In genomic region chr16:34957487-34958230, GRCm38 (mm10) we compare ENCODE assay signal across 11 mouse cellular contexts.
DNase-seq lines count a peak whose midpoint lies in the region; ATAC-seq and TF ChIP-seq lines count a peak whose summit lies in the region.
"Had no signal": no experiment of that assay in that cellular context is flagged by ENCODE, and none has a peak within 500 bp of the region (broad histone marks: within the 10 kb centered on the region; RNA-seq: fewer than 3 reads in every experiment).

No protein-coding gene starts in this region.

- TF ChIP-seq CTCF in intestine, postnatal 0 days (IDR thresholded peaks at IDR 0.05; ENCODE audit: low read depth) = peak; percentile 72
- TF ChIP-seq CTCF in stomach, postnatal 0 days (IDR thresholded peaks at IDR 0.05; ENCODE audit: low read depth) = peak; percentile 68

- no peak for ATAC-seq in hindbrain, embryonic 12.5 days (ENCODE audit: low FRiP score)
- ATAC-seq in hindbrain, embryonic 16.5 days = no peak
- ATAC-seq in neural tube, embryonic 13.5 days (ENCODE audit: low read depth) = no peak
- no peak for ATAC-seq in neural tube, embryonic 15.5 days (ENCODE audit: low FRiP score)
- ATAC-seq in intestine, postnatal 0 days = no peak
- no peak for ATAC-seq in stomach, postnatal 0 days (ENCODE audit: low FRiP score, low TSS enrichment)
- ATAC-seq: activated CD4-positive, CD25-positive, alpha-beta regulatory T cell, adult 4 months had no signal

- H3K4me3 ChIP-seq in hindbrain, embryonic 12.5 days = no peak overlapping the region
- H3K4me3 ChIP-seq in hindbrain, embryonic 16.5 days (ENCODE audit: low read length) = no peak overlapping the region
- H3K4me3 ChIP-seq in neural tube, embryonic 13.5 days = no peak overlapping the region
- no peak overlapping the region for H3K4me3 ChIP-seq in neural tube, embryonic 15.5 days (replicated peaks)
- no peak overlapping the region for H3K4me3 ChIP-seq in intestine, postnatal 0 days (ENCODE audit: low read depth, low read length)
- no peak overlapping the region for H3K4me3 ChIP-seq in stomach, postnatal 0 days (ENCODE audit: low read depth, low read length)
- H3K4me3 ChIP-seq: megakaryocyte, embryonic 14.5 days had no signal

- DNase-seq in stomach, postnatal 0 days (ENCODE audit: low spot score) = no peak
- DNase-seq in cerebellum, adult 9-10 months = no peak
- DNase-seq in B cell, adult 2 months = no peak
- DNase-seq: right cerebral cortex, postnatal 4 days had no signal

- no peaks in the 10 kb centered on the region for H3K36me3 ChIP-seq in hindbrain, embryonic 12.5 days
- H3K36me3 ChIP-seq in hindbrain, embryonic 16.5 days (ENCODE audit: control insufficient read depth, insufficient read depth, low read length) = no peaks in the 10 kb centered on the region
- no peaks in the 10 kb centered on the region for H3K36me3 ChIP-seq in neural tube, embryonic 13.5 days
- 0 out of 2 replicates have a peak, but pooled peaks cover 3% of the 10 kb centered on the region for H3K36me3 ChIP-seq in neural tube, embryonic 15.5 days
- H3K36me3 ChIP-seq in intestine, postnatal 0 days (ENCODE audit: control insufficient read depth, insufficient read depth) = peaks cover 58% of the 10 kb centered on the region
- peaks cover 7% of the 10 kb centered on the region; the same call in 1 of the 2 replicates for H3K36me3 ChIP-seq in stomach, postnatal 0 days (ENCODE audit: control insufficient read depth, insufficient read depth, low read length)

- H3K4me2 ChIP-seq in hindbrain, embryonic 12.5 days (replicated peaks) = no peak overlapping the region
- H3K4me2 ChIP-seq in hindbrain, embryonic 16.5 days (ENCODE audit: low read length) = no peak overlapping the region
- no peak overlapping the region for H3K4me2 ChIP-seq in neural tube, embryonic 13.5 days
- H3K4me2 ChIP-seq in neural tube, embryonic 15.5 days = no peak overlapping the region
- no peak overlapping the region for H3K4me2 ChIP-seq in intestine, postnatal 0 days (replicated peaks; ENCODE audit: low read depth)
- no peak overlapping the region for H3K4me2 ChIP-seq in stomach, postnatal 0 days (replicated peaks; ENCODE audit: low read depth)

- TF ChIP-seq EP300 in stomach, postnatal 0 days (optimal IDR thresholded peaks at IDR 0.05) = no peak

- peaks cover 4% of the 10 kb centered on the region; the same call in 1 of the 2 replicates for H3K9me3 ChIP-seq in hindbrain, embryonic 12.5 days (replicated peaks)
- no peaks in the 10 kb centered on the region for H3K9me3 ChIP-seq in hindbrain, embryonic 16.5 days (ENCODE audit: control insufficient read depth, low read length)
- H3K9me3 ChIP-seq in neural tube, embryonic 13.5 days = peaks cover 6% of the 10 kb centered on the region; the same call in 1 of the 2 replicates
- no peaks in the 10 kb centered on the region for H3K9me3 ChIP-seq in neural tube, embryonic 15.5 days (replicated peaks)
- H3K9me3 ChIP-seq in intestine, postnatal 0 days (ENCODE audit: control insufficient read depth) = no peaks in the 10 kb centered on the region
- H3K9me3 ChIP-seq in stomach, postnatal 0 days (ENCODE audit: control insufficient read depth, low read length) = no peaks in the 10 kb centered on the region

- WGBS in hindbrain, embryonic 12.5 days = 71% methylated on average over 8 of the region's 8 CpGs
- 70% methylated on average over 8 of the region's 8 CpGs for WGBS in hindbrain, embryonic 16.5 days
- 71% methylated on average over 8 of the region's 8 CpGs for WGBS in neural tube, embryonic 13.5 days
- WGBS in neural tube, embryonic 15.5 days = 74% methylated on average over 8 of the region's 8 CpGs
- WGBS in intestine, postnatal 0 days = 65% methylated on average over 8 of the region's 8 CpGs
- WGBS in stomach, postnatal 0 days = 62% methylated on average over 8 of the region's 8 CpGs

- peaks cover 32% of the 10 kb centered on the region for H3K4me1 ChIP-seq in hindbrain, embryonic 12.5 days
- peaks cover 5% of the 10 kb centered on the region for H3K4me1 ChIP-seq in hindbrain, embryonic 16.5 days (ENCODE audit: control insufficient read depth, insufficient read depth, low read depth, low read length)
- H3K4me1 ChIP-seq in neural tube, embryonic 13.5 days (replicated peaks) = peaks cover 26% of the 10 kb centered on the region
- peaks cover 14% of the 10 kb centered on the region for H3K4me1 ChIP-seq in neural tube, embryonic 15.5 days
- no peaks in the 10 kb centered on the region for H3K4me1 ChIP-seq in intestine, postnatal 0 days (replicated peaks; ENCODE audit: control insufficient read depth, insufficient read depth, low read length)
- H3K4me1 ChIP-seq in stomach, postnatal 0 days (replicated peaks; ENCODE audit: control insufficient read depth, insufficient read depth) = 0 out of 2 replicates have a peak, but pooled peaks cover 2% of the 10 kb centered on the region

- no peaks in the 10 kb centered on the region for H3K27me3 ChIP-seq in hindbrain, embryonic 12.5 days
- no peaks in the 10 kb centered on the region for H3K27me3 ChIP-seq in hindbrain, embryonic 16.5 days (replicated peaks; ENCODE audit: control insufficient read depth, insufficient read depth, low read length)
- no peaks in the 10 kb centered on the region for H3K27me3 ChIP-seq in neural tube, embryonic 13.5 days
- no peaks in the 10 kb centered on the region for H3K27me3 ChIP-seq in neural tube, embryonic 15.5 days (replicated peaks)
- no peaks in the 10 kb centered on the region for H3K27me3 ChIP-seq in intestine, postnatal 0 days (replicated peaks; ENCODE audit: control insufficient read depth, insufficient read depth, low read length)
- H3K27me3 ChIP-seq in stomach, postnatal 0 days (ENCODE audit: control insufficient read depth, insufficient read depth, low read length) = no peaks in the 10 kb centered on the region
- H3K27me3 ChIP-seq: megakaryocyte, embryonic 14.5 days had no signal

- peak overlapping the region; percentile 4; the same call in 1 of the 2 replicates for H3K27ac ChIP-seq in hindbrain, embryonic 12.5 days
- no peak overlapping the region for H3K27ac ChIP-seq in hindbrain, embryonic 16.5 days (ENCODE audit: low read depth, low read length)
- 0 out of 2 replicates have a peak overlapping the region, but pooled peaks have one; percentile 19 for H3K27ac ChIP-seq in neural tube, embryonic 13.5 days (replicated peaks)
- no peak overlapping the region for H3K27ac ChIP-seq in neural tube, embryonic 15.5 days (replicated peaks)
- H3K27ac ChIP-seq in intestine, postnatal 0 days (ENCODE audit: low read depth, low read length) = peak overlapping the region; percentile 51
- H3K27ac ChIP-seq in stomach, postnatal 0 days (replicated peaks) = peak overlapping the region; percentile 90

- H3K9ac ChIP-seq in hindbrain, embryonic 12.5 days = no peak overlapping the region
- no peak overlapping the region for H3K9ac ChIP-seq in hindbrain, embryonic 16.5 days (ENCODE audit: low read depth, low read length)
- no peak overlapping the region for H3K9ac ChIP-seq in neural tube, embryonic 13.5 days
- no peak overlapping the region for H3K9ac ChIP-seq in neural tube, embryonic 15.5 days (replicated peaks)
- no peak overlapping the region for H3K9ac ChIP-seq in intestine, postnatal 0 days (ENCODE audit: low read depth, low read length)
- H3K9ac ChIP-seq in stomach, postnatal 0 days (ENCODE audit: low read length) = no peak overlapping the region

Comparison
In these comparisons a context has a peak if more than half of its experiments do, and no peak if none do; other contexts are left out.
1. H3K27ac ChIP-seq: peak in hindbrain, embryonic 12.5 days (single experiment), neural tube, embryonic 13.5 days (single experiment), intestine, postnatal 0 days (single experiment) and stomach, postnatal 0 days (single experiment); none in hindbrain, embryonic 16.5 days (single experiment) and neural tube, embryonic 15.5 days (single experiment).